Mouse (Mus musculus): ENCODE data around the gene Trim45. TPM values are rescaled to one million over a fixed set of nuclear protein-coding genes. Genes with fewer than 3 reads are reported as not detected.

Gene Trim45
- 2.4 and 2.7 TPM in 2 replicates for polyA plus RNA-seq (2015; fragmentation: Nextera tagmentation; extraction: Ambion mirVana)

DNA sequence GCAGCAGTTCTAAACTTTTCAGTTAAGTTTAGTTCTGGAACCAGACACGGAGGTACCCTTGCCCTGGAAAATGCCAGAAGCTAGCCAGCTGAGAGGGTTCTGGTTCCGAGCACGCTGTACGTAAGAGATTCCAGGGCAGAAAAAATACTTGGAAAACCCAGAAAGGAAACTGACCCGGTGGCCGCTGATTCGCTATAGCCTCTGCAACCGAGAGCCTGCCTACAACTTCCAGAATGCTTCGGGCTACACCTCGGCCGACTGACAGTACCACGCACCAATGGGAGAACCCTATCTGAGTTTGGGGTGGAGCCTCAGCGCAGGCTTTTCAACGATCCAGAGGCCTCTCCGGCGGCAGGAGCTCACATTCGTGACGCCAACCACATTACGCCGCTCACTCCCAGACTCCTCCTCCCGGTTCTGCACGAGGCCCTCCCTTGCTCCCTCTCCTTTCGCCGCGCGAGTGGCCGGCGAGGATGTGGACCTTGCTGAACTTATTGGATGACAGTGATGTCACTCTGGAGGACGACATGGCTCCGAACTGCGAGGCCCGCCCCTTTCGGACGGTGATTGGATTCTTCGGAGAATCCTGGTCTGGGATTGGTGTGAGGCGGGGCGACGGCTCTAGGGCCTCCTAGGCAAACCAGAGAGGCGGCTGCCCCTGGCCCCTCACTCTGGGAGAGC lies at the start of gene Trim45:
Gene Trim45 (plus strand): TSS at position 378 of the 681 bp plus-strand sequence.
- DNase-seq (ENCODE audit: low spot score): peak; percentile 98

DNA sequence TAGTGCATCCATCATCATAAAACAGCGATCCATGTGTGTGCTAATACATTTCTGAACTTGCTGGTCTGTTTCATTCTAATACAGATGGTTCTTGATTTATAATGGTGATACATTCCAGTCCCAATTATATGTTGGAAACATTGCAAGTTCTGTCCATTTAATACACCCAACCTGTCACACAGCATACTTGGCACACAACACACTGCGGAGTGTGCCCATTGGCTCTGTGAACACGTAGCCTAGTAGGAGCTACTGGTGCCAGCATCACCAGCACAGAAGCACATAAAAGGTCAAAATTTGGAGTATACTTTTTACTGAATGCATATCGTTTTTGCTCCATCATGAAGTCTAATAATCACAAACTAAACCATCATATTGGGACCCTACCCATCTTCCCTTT lies 44.9 kb upstream of the Trim45 start:
- no peak for DNase-seq (ENCODE audit: low spot score)

DNA sequence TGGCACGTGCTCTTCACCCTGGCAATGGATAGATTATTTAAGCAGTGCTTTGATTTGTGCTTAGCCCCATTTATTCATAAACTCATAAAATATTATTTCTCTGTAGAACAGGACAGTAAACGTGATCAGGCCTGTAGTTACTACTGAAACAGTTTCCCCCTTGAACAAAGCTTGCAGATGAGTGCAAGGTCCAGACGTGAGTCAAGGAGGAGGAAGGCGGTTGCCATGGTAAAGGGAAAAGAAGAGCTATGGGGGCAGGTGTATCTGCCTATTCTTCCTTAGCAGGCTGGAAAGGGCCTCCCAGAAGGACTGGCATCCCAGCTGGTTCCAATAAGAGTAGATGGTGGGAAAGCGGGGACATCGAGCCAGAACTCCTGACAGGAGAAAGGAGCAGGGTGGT lies 40.6 kb upstream of the Trim45 start:
- no peak for DNase-seq (ENCODE audit: low spot score)

DNA sequence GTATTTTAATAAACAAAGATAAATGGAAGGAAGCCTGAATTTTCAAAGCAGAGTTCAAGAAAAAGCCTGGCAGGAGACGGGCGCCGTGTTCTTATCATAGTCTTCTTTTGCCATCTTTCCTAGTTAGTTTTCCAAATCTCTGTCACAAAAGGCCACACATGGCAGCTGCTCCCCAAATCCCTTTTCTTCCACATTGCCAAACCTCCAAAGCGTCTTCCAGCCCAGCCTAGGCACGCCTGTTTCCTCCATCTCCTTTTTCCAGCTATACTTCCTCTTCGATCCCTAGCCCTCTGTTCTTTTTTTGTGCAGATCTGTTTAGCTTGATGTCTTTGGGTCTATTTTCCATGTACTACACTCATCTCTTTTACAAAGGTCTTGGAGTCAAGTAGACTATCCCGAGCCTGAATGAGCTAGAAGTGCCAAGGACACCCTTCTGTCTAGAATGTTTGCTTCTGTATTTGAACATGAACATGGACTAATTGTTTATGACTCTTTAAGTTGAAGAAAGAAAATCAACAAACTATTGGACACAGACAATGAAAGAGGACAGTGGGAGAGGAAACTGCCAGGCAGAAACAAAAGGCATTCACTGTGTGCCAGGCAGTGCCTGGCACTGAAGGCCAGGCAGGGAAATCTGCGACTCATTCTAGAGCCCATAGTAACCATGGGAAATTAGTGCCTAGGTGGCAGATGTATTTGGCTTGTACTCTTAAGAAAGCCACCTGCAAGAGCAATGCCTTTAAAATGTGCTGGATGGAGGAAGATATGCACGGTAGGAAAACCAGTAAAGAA lies 40.0 kb upstream of the Trim45 start:
- DNase-seq (ENCODE audit: low spot score): no peak

DNA sequence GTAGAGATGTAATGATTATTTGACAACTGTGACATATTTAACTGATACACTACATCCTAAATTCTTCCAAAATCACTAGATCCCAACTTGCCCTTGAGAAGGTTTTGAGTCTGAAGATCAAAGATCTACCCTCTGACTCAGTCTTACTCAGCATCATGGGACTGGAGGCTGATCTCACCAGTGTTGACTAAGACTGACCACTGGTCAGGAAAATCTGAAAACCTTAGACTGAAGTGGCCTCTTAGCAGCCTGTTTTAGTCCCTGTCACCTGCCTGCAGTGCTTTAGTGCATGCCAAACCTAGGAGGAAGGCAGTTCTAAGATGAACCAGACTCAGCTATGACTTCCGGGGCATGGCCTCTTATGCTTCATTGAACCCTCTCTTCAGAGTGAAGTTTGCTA lies 32.8 kb upstream of the Trim45 start:
- DNase-seq (ENCODE audit: low spot score): no peak

DNA sequence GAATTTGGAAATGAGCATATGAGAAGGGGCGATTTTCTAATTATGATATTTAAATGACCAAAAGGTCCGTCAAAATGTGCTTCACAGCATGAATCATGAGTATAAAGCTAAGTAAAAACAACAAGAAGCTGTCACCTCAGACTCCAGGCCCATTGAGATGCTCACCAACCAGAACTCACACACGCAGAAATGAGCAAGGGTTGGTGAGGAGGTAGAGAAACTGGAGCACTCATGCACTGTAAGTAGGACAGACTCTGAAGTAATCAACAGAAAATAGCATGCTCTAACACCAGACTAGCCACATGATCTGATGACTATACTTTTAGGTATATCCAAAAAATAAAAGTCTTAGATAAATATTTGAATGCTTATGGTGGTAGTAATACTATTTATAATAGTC lies 31.6 kb upstream of the Trim45 start:
- no peak for DNase-seq (ENCODE audit: low spot score)

DNA sequence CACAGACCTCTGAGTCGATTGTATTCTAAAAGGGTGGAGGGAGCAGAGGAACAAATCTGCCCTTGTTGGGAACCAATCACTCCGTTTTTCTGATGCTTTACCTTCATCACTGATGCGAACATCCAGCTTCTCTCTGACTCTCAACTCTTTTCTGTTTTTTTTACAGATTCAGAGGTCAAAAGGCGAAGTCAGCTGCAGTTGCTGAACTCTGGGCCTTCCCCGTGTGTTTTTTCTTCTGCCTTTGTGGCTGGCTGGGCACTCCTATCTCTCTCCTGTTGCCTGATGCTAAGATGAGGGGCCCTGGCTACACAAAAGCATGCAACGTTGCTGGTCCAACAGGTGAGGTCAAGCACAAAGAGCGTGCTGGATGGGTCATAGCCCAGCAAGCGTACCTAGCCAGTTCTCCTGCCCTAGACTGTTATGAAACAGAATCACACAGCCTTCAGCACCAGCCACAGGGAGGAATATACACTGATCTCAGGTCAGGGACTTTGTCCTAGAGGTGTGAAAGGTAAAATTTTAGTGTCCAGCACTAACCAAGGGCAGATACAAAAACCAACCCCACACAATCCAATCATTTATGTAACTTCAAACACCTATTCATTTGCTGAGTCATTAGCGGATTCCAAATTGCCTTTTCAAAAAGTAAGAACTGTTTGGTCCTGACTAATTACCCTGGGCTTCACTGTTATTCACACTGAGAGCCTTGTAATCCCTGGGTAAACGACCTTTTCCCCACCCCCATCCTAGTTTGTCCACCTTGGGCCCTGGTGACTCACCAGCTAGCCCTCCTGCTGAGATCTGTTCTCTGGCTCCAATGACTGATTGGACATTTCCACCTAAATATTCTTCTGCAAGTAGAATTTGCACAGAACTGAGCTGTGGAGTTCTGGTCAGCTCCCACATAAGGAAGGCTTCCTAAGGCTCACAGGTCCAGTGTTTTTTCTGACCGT lies 29.3 kb upstream of the Trim45 start:
- no peak for DNase-seq (ENCODE audit: low spot score)

DNA sequence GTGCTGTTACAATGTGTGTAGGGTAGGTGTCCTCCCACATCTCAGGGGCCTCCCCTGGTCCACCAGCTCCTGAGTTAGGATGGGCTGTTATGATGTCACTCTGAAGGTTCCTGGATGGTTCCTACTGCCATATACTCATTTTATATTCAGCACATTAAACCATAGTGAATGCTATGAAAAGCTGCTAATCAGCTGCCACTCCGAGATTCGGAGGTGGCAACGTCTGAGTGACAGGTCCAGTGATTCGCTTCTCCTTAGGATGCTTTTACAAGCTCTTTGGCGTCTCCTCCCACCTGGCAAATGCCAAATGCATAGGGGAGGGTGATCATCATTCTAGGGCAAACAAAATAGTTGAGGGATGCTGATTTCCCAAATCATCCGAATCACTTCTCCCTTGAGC lies 26.5 kb upstream of the Trim45 start:
- DNase-seq (ENCODE audit: low spot score): no peak

DNA sequence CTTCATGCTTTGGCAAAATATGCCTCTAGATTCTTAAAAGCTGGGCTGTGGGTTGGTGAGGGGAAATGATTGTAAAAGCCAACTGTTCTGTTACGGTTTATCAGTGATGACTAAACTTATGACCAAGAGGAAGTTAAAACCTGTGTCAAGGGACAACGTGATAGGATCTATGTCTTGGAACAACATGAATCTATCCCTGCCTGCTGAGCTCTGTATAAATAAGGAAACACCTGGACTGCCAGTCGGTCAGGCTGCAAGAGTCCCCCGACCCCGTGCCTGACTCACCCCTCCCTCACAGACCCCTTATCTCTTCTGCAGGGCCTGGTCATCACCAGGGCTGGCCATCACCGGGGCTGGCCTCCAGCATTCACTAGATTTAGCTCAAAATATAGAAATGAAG lies 15.9 kb upstream of the Trim45 start:
- no peak for DNase-seq (ENCODE audit: low spot score)

DNA sequence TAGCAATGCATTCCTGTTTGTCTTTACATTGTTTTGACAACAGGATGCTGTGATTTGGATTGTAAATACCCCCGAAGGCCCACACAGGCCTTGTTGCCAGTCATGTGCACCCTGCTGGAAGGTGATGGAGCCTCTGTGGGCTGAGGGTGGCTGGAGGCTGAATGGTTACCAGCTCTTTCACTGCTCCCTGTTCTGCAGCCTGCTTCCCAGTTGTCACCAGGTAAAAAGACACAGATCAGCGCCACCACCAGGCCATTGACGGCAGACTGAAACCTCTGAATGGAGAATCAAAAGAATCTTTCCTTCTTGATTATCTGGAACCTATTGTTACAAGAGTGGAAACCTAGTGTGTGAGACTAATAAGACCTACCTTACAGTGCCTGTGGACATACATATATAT lies 15.1 kb upstream of the Trim45 start:
- no peak for DNase-seq (ENCODE audit: low spot score)

DNA sequence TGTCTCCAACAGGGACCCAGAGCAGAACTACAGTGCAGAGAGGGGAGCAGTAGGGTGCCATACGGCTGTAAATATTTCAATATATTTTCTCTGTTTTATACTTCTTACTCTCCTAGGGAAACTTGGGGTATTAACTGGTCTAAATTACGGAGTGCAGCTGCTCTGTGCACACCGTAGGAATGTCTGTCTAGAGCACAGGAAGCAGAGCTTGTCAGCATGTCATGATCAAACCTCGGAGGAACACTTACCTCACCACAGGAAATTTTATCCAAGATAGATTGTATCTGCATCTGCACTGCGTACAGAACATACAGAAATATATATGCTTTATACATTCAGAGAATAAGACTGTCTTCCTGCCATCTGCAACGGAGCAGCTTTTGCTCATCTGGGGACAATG lies 13.4 kb upstream of the Trim45 start:
- peak; percentile 15 for DNase-seq (ENCODE audit: low spot score)

DNA sequence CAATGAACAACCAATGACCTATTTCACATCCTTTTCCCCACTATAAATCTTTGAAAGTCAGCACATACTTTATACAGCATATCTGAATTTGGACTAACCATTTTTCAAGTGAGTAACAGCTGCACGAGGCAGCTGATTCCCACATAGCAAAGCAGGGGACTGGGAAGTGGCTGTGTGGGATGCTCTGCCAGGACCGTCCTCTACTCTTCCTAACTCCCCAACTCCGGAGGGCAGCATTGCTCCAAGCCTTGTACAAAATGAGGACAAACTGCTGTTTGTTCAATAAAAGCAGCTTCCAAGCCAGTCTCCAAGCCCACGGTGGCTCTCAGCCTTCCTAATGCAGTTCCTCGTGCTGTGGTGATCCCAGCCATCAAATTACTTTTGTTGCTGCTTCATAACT lies 11.4 kb upstream of the Trim45 start:
- no peak for DNase-seq (ENCODE audit: low spot score)

DNA sequence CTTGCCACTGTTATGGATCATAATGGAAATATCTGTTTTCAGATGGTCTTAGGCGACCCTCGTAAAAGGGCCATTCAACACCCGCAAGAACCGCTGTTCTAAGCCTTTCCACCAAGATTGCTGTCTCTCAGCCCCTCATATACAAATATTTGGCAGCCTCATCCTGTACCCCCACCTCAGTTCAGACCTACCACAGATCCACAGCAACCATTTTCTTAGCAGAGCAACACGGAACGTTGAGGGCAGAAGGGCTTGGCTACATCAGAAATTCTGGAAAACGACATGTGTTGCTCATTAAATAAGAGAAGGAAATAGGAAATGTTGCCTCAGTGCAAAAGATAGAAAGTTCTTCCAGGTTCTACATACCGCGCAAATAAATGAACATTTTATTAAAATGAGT lies 11.0 kb upstream of the Trim45 start:
- no peak for DNase-seq (ENCODE audit: low spot score)

DNA sequence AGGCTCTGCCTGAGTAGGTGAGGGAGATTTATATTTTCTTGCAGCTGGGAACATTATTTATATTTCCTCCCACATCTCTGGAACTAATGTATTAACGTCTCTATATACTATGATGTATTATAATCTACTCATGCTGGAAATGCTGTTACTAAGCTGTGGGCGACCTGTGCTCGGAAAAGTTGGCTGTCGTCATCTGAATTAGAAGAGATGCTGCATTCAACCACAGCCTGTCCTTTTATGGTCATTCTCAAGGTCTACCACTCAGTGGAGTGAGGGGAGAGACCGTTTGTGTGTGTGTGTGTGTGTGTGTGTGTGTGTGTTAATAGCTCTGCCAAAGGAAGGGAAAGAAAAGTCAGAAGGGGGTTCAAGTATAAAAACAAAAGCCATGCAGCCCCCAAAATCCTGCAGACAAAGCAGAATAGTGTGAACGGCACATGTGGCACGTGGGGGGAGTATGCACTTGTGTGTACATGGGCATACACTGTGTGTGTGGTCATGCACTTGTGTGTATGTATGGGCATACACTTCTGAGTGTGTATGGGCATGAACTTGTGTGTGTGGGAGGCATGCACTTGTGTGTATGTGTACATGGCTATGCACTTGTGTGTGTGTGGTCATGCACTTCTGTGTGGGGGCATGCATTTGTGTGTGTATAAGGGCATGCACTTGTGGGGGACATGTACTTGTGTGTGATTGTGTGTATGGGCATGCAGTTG lies 10.3 kb upstream of the Trim45 start:
- DNase-seq (ENCODE audit: low spot score): no peak

DNA sequence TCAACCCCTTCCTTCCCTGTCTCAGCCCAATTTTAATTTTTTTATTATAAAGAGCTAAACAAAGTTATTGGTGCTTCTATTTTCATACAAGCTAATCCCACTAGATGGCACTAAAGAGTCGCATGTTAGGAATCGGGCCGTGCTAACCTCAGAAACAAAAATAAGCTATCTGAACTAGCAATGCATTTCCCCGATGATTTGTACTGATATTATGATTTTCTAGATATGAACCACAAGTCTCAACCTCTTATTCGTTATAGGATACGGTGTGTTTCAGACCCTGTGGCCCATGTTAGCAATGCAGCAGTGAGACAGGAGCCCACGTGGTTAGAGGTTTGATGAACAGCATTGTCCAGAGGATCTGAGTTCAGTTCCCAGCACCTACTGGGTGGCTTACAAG lies 5.2 kb upstream of the Trim45 start:
- peak; percentile 56 for DNase-seq (ENCODE audit: low spot score)

DNA sequence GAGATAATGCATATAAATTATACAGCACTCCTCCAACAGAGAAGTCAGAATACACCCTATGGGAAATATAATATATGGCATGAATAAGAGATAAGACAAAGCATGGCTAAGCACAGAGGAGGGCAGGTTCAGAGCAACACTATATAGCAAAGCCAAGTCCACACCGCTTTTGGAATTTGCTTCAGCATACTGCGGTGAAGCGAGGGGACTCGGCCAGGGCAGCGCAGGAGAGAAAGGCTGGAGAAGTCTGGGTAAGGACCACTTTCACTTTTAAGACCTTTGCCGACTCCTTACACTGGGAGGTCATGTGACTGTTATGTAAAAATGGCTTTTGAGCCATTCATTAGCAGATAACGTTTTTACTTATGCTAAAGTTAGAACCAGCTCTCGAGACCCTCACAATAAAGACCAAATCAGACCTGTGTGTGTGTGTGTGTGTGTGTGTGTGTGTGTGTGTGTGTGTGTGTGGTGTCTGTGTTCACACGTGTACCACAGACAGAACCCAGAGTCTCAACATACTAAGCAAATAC lies 1.3 kb upstream of the Trim45 start:
- no peak for DNase-seq (ENCODE audit: low spot score)

DNA sequence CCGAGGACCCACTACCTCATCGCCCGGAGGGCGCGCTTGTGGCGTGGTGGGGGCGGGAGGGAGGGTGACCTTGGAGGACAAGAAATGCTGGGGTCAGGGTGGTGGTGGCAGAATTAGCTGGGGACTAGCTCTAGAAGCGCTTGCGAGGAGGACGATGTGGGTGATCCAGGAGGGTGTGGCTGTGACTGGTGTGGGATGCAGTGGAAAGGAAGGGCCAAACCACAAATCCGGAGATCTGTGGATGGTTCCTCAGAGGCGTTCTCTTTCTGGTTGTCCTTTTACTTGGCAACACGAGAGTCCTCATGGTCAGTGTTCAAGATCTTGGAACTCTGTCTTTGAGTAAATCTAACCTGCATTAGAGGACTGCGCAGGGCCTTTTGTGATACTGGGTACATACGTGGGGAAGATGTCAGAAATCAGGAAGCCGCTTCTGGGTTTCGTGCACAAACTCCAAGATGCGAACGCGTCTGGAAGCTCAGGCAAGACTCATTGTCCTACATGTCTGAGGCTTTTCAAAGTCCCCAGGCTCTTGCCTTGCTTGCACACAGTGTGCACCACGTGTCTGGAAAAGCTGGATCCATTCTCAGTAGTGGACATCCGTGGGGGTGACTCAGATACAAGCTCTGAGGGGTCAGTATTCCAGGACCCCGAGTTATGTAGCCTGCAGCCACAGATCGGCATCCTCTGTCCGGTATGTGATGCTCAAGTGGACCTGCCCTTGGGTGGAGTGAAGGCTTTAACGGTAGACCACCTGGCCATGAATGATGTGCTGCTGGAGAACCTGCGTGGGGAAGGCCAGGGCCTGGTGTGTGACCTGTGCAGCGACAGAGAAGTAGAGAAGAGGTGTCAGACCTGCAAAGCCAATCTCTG lies 739 bp downstream of the Trim45 start:
- DNase-seq (ENCODE audit: low spot score): peak; percentile 23

DNA sequence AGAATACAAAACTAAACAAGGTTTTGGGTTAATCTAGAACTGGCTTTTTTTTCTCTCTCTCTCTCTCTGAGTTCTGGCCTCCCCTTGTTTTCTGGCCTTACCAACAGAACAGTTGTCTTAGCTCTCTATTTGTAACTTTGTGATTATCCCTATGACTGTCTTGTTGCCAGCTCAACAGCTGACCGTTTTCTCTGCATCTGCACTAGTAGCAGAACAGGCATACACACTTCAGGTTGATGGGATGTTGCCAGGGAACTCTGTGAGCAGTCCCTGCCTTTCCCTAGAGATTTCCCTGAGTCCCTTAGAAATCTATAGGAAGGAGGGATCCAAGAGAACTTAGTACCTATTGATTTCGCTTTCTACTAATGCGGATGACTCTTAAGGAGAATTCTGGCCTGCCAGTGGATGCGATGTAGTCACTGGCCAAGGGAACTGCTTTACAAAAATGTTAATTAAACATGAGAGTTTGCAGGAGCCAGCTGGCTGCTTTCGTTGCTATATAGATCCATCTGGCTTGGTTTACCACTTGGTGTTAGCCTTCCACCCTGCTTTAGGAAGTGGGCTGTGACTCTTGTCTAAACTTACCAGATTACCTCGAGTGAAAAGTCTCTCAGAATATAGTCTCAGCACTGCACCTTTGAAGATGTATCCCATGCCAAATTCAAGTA lies 2.2 kb downstream of the Trim45 start:
- DNase-seq (ENCODE audit: low spot score): no peak

DNA sequence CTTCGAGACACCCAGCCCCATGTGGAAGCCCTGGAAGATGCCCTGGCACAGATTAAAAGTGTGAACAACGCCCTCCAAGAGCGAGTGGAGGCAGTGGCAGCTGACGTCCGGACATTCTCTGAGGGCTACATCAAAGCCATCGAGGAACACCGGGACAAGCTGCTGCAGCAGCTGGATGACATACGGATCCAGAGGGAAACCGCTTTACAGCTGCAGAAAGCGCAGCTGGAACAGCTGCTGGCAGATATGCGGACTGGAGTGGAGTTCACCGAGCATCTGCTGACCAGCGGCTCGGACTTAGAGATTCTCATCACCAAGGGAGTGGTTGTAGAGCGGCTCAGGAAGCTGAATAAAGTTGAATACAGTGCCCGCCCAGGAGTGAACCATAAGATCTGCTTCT lies 3.2 kb downstream of the Trim45 start:
- no peak for DNase-seq (ENCODE audit: low spot score)

Measured in thymus, postnatal 0 days (tissue).